Mouse (Mus musculus): Measurements from ENCODE around the gene Smyd4. TPM values are rescaled to one million over a fixed set of nuclear protein-coding genes. Genes with fewer than 3 reads are reported as not detected.
"Not testable (repeated sequence)": the region's sequence is repeated elsewhere in the genome, so short reads cannot be mapped to it uniquely, and the experiment has no call there.

Gene Smyd4
- total RNA-seq, 2 experiments from 2014 or later: 2.0 to 3.1 TPM

DNA sequence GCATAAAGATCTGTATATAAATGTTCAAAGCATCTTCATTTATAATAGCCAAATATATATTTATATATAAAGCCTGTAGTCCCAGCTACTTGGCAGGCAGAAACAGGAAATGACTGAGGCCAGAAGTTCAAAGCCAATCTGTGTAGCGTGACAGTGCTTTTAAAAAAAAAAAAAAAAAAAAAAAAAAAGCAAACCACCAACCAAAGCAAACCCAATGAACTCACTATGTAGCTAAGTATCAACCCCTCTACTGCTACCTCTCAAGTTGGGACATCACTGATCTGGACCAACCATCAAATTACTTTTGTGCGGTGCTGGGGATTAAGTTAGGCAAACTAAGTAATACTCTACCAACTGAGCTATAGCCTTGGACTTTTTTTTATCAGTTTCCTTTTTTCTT is 4.1 kb upstream of the Smyd4 start:
- intact Hi-C loops (cut with DNase I): no loop called here
- no peak for DNase-seq

DNA sequence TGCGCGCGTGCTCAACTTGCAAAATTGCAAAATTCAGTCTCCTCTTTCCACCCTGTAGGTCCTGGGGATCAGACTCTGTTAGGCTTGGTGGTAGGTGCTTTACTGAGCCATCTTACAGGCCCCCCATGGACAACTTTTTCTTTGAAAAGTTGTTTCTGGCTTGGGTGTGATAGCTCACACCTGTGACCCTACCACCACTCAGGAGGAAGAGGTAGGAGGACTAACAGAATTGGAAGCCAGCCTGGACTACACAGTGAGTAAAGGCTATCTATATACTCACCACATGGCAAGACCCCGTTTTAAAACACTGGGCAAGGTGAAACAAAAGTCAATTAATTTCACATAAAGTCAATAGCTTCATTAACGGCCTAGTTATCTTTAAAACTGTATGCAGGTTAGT is 3.5 kb upstream of the Smyd4 start:
- intact Hi-C loops (cut with DNase I): no loop called here

DNA sequence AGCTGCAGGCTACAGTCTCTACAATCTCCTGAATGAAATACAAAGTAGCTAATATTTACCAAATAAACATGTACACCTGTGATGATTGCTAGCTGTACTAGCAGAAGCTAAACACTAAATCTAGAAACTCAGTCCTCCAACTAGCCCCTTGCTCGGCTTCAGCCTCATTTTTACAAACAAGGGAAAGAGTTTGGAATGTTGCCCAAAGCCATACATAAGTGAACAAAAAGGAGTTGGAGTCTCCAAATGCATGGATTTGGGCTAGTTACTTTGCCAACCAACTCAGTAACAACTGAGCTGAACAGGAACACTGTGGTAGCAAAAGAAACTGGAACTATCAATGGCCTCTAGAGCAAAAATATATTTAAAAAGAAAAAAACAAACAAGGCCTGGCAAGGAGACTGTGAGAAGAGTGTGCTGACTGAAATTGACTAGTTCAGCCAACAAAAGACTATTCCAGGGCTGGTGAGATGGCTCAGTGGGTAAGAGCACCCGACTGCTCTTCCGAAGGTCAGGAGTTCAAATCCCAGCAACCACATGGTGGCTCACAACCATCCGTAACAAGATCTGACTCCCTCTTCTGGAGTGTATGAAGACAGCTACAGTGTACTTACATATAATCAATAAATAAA is 1.6 kb upstream of the Smyd4 start:
- DNase-seq: no peak
- intact Hi-C loops (cut with DNase I): no loop called here

More for the DNA sequence above, 3.5 kb upstream of the Smyd4 start:
- no peak for DNase-seq

DNA sequence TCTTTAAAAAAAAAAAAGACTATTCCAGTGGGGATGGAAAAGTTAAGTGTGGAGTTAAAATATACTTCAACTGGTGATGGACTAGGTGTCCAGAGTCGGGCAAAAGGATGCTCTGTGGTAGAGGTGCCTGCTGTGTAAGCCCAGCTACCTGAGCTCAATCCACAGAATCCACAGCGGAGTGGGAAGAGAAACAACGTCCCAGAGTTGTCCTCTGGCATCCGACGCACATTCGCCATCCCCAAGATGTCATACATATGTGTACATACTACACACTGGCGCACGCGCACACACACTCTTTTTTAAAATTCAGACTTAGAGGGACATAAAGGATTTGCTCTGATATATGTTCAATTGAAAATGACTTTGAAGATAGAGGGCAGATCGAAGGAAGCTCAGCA is 1.0 kb upstream of the Smyd4 start:
- intact Hi-C loops (cut with DNase I): no loop called here
- DNase-seq: no peak

DNA sequence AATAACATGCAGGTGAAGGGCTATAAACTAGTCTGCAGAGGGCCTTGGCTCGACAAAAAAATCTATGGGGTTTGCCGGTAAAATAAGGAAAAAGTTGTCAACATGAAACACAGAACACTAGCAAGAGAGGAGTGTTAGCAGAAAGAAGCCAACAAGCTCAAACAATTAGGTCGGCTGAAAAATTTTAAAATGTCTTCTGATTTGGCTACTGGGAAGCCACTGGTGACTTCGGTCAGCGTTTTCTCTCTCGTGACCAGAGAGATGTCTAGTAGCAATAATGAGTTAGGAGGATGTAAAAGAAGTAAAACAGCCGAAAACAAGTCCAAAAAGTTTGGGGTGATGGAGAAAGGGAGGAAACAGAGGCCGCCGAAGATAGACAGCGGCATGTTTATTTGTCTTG is 637 bp upstream of the Smyd4 start:
- intact Hi-C loops (cut with DNase I): no loop called here
- no peak for DNase-seq

DNA sequence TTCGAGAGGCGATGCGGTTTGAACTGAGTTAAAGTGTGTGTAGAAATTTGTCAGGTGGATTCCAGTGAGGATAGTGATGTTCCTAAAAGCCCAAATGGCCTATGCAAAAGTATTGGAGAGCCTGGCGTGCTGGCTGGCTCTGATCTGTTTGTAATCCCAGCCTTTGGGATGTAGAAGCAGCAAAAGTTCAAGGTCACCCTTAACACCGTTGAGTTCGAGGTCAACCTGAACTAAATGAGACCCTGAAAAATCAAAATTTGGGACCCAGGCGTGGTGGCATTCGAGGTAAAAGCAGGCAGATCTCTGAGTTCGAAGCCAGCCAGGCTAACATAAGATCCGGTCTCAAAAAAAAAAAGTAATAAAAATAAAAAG is 643 bp downstream of the Smyd4 start:
- no peak for DNase-seq
- intact Hi-C loops (cut with DNase I): no loop called here

DNA sequence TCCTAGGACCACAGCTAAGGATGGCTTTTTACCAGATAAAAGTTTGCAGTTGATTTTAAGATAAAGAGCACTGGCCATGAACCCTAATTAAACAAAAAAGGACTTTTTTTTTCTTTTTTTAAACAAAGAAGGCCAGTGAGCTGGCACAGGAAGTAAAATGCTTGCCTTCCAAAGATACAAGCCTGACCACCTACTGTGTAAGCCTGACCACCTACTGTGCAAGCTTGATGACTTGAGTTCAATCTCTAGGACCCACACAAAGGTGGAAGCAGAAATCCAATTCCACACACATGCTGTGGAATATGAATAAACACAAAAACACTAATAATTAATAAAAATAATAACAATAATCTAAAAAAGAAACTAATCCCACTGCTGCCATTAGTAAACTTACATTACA is 3.0 kb downstream of the Smyd4 start:
- intact Hi-C loops (cut with DNase I): no loop called here
- DNase-seq: no peak

DNA sequence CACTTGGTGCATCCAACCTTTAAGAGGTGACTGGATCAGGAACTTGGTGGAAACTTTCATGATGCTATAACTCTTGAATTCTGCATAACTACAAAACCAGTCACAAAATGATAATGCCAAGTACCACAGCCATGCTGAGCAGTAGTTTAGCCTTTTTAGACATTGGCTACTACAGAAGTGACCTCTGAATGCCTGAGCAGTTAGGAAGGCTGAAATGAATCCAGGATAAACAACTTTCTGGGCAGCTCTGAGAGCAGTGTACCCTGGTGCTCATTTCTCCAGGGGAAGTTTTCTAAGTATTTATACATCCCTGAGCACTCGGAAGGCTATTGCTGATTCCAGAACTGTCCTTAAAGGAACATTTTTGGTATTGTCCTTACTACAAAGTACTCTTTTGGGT is 7.2 kb downstream of the Smyd4 start:
- intact Hi-C loops (cut with DNase I): no loop called here
- DNase-seq: no peak

DNA sequence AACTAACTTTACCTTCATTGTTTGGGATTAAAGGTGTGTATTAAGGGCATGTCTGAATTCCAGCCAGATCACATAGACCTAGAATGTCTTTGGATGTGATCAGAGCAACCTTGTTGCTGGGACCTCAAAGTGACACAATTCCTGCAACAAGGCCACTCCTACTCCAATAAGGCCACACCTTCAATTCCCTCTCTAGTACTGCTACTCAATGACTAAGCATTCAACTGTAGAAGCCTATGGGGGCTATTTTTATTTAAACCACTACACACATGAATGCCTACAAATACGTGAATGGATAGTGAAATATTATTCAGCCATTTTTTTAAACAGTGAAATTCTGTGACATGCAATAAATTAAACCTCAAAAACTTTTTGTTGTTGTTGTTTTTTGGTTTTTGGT is 28.9 kb downstream of the Smyd4 start:
- no peak for DNase-seq
- intact Hi-C loops (cut with DNase I): no loop called here

DNA sequence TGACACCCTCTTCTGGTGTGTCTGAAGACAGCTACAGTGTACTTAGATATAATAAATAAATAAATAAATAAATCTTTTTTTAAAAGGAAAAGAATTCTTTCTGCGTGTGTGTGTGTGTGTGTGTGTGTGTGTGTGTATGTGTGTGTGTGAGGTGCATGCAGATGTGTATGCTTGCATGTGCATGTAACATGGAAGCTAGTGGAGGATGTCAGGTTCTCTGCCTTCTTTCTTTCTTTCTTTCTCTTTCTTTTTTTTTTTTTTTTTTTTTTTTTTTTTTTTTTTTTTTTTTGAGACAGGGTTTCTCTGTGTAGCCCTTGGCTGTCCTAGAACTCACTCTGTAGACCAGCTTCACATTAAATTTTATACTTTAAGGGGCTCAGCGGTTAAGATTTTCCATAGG is 30.6 kb downstream of the Smyd4 start:
- DNase-seq; intact Hi-C loops (cut with DNase I): not testable (repeated sequence)

DNA sequence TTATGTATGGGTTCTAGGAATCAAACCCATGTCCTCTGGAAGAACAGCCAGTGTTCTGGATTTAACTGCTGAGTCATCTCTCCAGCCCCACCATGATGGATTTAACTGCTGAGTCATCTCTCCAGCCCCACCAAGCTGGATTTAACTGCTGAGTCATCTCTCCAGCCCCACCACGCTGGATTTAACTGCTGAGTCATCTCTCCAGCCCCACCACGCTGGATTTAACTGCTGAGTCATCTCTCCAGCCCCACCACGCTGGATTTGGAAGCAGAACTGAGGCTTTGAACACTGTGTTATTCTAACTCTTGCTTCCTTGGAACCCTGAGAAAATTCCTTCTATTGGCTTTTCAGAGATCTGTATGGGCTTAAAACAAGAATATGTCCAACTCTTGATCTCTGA is 35.3 kb downstream of the Smyd4 start:
- intact Hi-C loops (cut with DNase I): not testable (repeated sequence)

DNA sequence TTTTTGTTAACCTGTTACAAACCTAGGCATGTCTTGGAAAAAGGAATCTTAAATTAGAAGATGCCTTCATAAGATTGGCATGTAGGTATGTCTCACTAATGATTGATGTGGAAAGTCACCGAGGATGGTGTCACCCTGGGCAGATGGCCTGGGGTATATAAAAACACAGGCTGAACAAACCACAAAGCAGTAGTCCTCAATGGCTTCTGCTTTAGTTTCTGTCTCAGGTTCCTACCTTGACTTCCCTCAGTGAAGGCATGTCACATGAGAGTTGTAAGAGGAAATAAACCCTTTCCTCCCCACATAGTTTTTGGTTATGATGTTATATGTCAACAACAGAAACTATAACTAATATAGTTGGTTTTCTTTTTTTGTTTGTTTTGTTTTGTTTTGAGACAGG is 47.4 kb downstream of the Smyd4 start:
- DNase-seq: no peak
- intact Hi-C loops (cut with DNase I): loop anchor here (5.0 kb wide), 1 partner anchor 213 kb away; no protein-coding TSS in a partner anchor

More for the DNA sequence above, 35.3 kb downstream of the Smyd4 start:
- not testable (repeated sequence) for DNase-seq

DNA sequence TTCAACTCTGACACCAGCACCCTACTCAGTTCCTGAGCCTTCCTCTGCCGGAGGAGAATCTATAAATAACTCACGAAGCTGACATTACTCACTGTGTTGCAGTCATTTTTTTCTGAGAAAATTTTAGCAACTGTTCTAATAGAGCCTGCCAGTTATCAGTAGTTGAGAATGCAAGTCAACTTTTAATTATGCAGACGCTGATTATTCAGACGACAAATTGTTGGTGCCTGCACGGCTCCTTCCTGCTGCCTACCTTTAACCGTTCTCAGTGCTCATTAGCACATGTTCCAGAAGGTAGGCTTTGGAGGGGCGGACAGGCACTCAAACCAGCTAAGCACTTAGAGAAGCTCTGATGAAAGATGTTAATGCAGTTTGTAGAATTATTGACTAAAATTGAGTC is 49.2 kb downstream of the Smyd4 start:
- intact Hi-C loops (cut with DNase I): loop anchor here (5.0 kb wide), 1 partner anchor 215 kb away; no protein-coding TSS in a partner anchor

DNA sequence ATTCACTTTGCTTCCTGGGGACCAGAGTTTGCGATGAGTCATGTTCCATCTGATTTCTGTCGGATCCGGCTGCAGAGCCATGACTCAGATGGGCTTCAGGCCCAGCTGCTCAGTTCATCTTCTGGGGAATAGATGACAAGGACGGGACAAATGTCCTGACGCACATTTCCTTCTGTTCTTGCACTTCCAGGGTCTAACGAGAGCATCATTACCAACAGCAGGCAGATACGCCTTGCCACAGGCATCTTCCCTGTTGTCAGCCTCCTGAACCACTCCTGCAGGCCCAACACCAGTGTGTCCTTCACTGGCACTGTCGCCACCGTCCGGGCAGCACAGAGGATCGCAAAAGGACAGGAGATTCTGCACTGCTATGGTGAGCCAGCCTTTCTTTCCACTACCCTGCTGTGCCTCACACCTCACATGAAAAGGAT is 51.2 kb downstream of the Smyd4 start:
- DNase-seq: no peak
- intact Hi-C loops (cut with DNase I): loop anchor here (5.0 kb wide), 1 partner anchor 217 kb away; no protein-coding TSS in a partner anchor

More for the DNA sequence above, 49.2 kb downstream of the Smyd4 start:
- no peak for DNase-seq

DNA sequence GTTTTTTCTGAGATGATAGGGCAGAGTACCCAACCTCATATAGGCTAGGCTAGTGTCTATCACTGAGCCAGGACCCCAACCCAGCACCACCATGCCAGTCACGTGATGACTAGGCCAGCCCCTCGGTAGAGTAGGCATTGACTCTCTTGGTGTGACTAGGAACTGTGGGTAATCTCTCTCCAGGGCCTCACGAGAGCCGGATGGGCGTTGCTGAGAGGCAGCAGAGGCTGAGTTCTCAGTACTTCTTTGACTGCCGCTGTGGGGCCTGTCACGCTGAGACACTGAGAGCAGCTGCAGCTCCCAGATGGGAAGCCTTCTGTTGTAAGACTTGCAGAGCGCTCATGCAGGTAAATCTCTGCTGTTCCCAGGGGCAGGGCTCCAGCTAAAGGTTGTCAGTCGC is 51.9 kb downstream of the Smyd4 start:
- DNase-seq: no peak
- intact Hi-C loops (cut with DNase I): loop anchor here (5.0 kb wide), 2 partner anchors 52 to 107 kb away; partner anchors contain the start of gene Wdr81

DNA sequence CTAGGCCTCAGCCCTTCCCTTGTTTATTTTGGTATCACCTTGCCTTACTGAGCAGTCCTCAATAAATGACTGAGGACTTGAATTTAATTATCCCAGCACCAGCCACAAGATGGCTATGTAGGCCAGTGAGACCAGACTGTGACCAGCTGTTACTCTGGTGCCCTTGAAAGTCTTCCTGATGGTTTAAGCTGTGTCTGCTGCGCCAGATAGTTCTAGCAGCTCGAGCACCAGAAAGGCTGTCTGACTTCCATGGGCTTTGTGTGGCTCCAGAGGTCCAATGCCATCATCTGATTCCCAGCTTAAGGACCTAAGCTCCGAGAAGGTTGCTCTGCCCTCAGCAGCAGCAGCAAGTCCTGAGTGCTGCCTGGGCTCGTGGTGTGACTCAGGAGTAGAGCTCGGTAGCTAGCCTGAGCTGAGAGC is 54.0 kb downstream of the Smyd4 start:
- peak in 1 of 2 experiments; percentile 26 for DNase-seq
- intact Hi-C loops (cut with DNase I): loop anchor here (2.0 to 5.0 kb wide), 3 partner anchors 50 to 171 kb away; partner anchors contain the start of gene Wdr81

DNA sequence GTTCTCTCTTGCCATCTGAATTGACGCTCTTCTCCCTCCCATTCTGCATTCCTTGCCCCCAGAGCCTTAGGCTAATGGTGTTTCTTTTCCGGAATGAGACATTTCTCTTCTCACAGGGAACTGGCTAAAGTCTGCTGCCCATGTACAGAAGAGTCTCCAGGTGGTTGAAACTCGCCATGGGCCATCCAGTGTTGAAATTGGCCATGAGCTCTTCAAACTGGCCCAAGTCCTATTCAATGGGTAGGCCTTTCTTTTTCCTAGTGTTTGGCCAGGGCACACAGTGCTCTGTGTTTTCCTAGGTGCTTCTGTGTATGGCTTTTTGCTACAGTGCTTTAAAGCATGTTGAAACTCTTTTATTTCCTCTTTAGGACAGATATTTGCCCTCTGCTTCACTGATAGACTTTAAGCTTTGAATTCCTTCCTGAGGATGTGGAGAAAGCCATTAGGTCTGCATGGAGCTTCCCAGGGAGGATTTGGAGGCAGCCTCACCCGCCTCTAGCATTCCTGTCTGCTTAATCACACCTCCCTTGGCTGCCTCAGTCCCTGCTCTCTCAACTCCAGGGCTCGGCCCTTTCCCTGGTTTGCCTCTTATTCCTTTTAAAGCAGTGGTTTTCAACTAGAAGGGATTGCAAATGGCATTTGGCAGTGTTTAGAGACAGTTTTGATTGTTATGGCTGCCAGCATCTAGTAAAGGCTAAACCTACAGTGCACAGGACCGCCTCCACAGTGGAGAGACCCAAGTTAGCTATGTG is 55.2 kb downstream of the Smyd4 start:
- peak in 1 of 2 experiments; percentile 42 for DNase-seq

DNA sequence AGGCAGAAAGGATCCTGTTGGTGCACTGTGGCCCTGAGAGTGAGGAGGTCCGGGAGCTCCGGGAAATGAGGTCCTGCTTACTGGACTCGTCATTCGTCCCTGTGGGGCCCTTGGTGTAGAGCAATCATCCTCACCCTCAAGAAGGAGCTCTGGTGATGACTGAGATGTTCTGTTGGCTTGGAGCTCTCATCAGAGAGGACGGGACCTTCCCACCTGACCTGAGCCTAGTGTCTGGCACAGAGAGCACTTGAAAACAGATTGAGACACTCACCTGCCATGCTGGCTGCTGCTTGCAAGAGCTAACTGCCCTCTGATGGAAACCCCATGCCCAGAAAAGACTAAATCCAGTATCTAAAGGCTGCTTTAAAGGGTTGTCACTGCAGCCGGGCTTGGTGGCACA is 56.6 kb downstream of the Smyd4 start:
- intact Hi-C loops (cut with DNase I): loop anchor here (5.0 kb wide), 2 partner anchors 48 to 102 kb away; partner anchors contain the start of gene Wdr81
- DNase-seq: no peak

More for the DNA sequence above, 55.2 kb downstream of the Smyd4 start:
- intact Hi-C loops (cut with DNase I): loop anchor here (2.0 to 5.0 kb wide), 3 partner anchors 49 to 169 kb away; partner anchors contain the start of gene Wdr81

DNA sequence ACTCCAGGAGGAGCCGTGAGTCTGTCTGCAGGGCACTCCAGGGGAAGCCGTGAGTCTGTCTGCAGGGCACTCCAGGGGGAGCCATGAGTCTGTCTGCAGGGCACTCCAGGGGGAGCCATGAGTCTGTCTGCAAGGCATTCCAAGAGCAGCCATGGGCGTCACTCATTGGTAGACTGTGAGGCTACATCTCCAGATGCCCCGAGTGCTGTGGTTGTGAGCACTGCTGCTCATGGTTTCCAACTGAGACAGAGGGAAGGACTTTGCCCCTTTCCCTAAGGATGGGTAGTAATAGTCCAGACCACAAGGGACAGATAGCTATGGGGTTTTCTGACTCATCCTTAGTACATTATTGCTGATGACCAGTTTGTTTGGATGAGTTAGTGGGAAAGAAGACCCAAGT is 57.9 kb downstream of the Smyd4 start:
- intact Hi-C loops (cut with DNase I): no loop called here

DNA sequence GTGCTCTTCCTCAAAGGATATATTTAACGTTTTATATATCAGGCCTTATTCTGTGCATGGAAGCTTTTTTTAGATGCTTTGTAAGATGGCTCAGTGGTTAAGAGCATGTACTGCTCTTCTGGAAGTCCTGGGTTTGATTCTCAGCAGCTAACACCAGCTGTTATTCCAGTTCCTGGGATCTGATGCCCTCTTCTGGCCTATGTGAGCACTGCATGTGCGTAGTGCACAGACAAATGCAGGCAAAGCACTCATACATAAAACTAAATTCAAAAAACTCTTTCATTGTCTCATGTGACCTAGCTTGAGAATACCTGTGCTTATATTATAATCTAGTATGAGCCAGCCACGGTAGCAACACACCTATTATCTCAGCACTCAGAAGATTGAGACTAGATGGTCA is 58.6 kb downstream of the Smyd4 start:
- intact Hi-C loops (cut with DNase I): no loop called here
- DNase-seq: peak in 1 of 2 experiments; percentile 34

More for the DNA sequence above, 57.9 kb downstream of the Smyd4 start:
- no peak for DNase-seq

All from gastrocnemius, postnatal 36 days (tissue).